Mouse (Mus musculus): Measurements from ENCODE around the gene Sstr5. TPM values are rescaled to one million over a fixed set of nuclear protein-coding genes. Genes with fewer than 3 reads are reported as not detected.

Gene Sstr5
- polyA plus RNA-seq, 1 experiment from 2014 or later: not detected

DNA sequence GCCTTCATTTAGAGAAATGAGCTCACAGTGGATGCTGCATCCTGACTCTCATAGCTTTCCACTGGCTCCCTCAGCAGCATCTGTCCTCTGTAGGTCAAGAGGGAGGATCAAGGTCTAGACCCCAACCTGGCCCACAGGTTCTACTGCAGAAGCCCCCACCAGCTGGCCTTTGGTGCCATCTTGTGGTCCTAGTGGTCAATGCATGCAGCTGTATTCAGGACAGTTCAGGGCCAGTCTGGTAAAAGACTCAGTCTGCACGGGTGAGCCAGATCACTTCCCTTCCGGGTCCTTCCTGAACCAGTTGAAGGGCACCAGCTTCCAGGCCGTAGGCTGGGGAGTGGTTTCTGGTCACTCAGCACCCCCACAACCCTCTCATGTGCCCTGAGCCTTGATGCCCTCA, 10.7 kb upstream of the Sstr5 start:
- ATAC-seq (ENCODE audit: insufficient read depth) (no peak), DNase-seq (peak; percentile 83)
- H3K27ac ChIP-seq (ENCODE audit: low read depth): no peak overlapping the region
- H3K4me1 ChIP-seq (ENCODE audit: insufficient read depth): no peaks in the 10 kb centered on the region
- no peak overlapping the region for H3K4me2 ChIP-seq
- no peaks in the 10 kb centered on the region for H3K27me3 ChIP-seq (ENCODE audit: insufficient read depth, low read length)
- H3K9ac ChIP-seq: no peak overlapping the region
- H3K4me3 ChIP-seq (ENCODE audit: low read depth, low read length): no peak overlapping the region
- no peaks in the 10 kb centered on the region for H3K9me3 ChIP-seq (ENCODE audit: low read depth, low read length)
- TF ChIP-seq CTCF (IDR thresholded peaks at IDR 0.05; ENCODE audit: low read depth): peak; percentile 96
- 14% methylated on average over 3 of the region's 3 CpGs for WGBS
- no peaks in the 10 kb centered on the region for H3K36me3 ChIP-seq (ENCODE audit: insufficient read depth)

DNA sequence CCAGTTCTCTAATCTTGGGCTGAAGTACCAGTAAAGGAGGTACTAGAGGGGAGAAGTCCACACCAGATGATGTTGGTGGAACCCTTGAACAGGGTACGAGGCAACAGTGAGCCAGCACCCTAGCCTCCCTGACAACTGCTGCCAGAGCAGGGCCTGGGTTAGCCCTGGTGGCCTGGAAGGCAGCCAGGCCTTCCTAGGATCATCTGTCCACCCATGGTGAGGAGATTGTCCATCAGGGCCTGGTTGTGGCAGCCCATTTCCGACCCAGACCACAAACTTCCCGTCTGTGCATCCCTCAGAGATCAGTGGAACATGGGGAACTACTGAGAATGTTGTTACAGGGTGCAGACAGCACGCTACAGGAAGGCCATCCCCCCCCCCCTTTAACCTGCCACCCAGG, 5.5 kb upstream of the Sstr5 start:
- no peak for TF ChIP-seq CTCF (IDR thresholded peaks at IDR 0.05; ENCODE audit: low read depth)
- no peaks in the 10 kb centered on the region for H3K9me3 ChIP-seq (ENCODE audit: low read depth, low read length)
- H3K9ac ChIP-seq: no peak overlapping the region
- WGBS: 64% methylated on average over 4 of the region's 4 CpGs
- DNase-seq (no peak), ATAC-seq (ENCODE audit: insufficient read depth) (no peak)
- H3K27me3 ChIP-seq (ENCODE audit: insufficient read depth, low read length): peaks cover under 1% of the 10 kb centered on the region; the same call in 1 of the 2 replicates
- H3K4me2 ChIP-seq: no peak overlapping the region
- H3K27ac ChIP-seq (ENCODE audit: low read depth): no peak overlapping the region
- H3K36me3 ChIP-seq (ENCODE audit: insufficient read depth): no peaks in the 10 kb centered on the region
- H3K4me1 ChIP-seq (ENCODE audit: insufficient read depth): no peaks in the 10 kb centered on the region
- no peak overlapping the region for H3K4me3 ChIP-seq (ENCODE audit: low read depth, low read length)

DNA sequence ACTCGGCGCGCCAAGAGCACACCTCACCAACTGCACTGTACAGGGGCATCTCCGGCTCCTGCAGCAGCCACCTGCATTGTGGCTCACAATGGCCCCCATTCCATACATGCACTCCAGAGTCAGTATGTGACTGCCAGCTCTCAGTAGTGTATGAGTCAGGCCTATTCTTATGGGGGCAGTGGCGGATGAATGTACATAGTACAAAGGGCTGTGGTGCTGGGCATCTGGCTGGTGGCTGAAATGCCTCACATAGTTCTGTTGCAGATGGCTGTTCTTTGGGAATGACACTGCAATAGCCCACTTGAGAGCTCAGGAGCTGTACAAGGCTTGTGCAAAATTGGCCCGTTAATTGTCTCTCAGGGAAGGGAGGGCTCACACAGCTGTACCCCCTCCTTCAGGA, 15.0 kb downstream of the Sstr5 start:
- Histone ChIP-seq H3K27ac (ENCODE audit: low read depth) (no peak overlapping the region), H3K9me3 (ENCODE audit: low read depth, low read length) (no peaks in the 10 kb centered on the region), H3K27me3 (ENCODE audit: insufficient read depth, low read length) (no peaks in the 10 kb centered on the region), H3K4me3 (ENCODE audit: low read depth, low read length) (no peak overlapping the region), H3K4me2 (no peak overlapping the region), H3K36me3 (ENCODE audit: insufficient read depth) (no peaks in the 10 kb centered on the region), H3K9ac (no peak overlapping the region), H3K4me1 (ENCODE audit: insufficient read depth) (no peaks in the 10 kb centered on the region)
- no peak for ATAC-seq (ENCODE audit: insufficient read depth)
- no peak for TF ChIP-seq CTCF (IDR thresholded peaks at IDR 0.05; ENCODE audit: low read depth)
- DNase-seq: no peak
- 85% methylated on average over 6 of the region's 6 CpGs for WGBS

DNA sequence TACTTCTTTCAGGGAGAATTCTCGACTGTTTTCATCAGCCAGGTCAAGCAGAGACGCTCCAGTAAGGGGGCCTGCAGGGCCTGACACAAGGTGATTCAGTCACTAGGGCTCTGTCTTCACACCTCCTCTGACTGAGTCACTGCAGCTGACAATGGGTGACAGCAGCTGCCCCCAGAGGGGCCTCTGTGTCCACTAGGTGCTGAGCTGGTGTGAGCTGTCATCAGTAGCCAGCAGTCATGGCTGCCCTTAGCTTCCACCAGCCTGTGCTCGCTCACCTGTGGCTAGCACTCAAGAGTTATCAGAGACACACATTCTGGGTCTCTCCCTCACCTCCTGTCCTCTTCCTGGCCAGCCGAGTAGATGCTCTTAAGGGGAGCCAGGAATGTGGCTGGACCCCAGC, 16.3 kb downstream of the Sstr5 start:
- Histone ChIP-seq H3K9me3 (ENCODE audit: low read depth, low read length) (no peaks in the 10 kb centered on the region), H3K27me3 (ENCODE audit: insufficient read depth, low read length) (no peaks in the 10 kb centered on the region), H3K36me3 (ENCODE audit: insufficient read depth) (no peaks in the 10 kb centered on the region), H3K9ac (no peak overlapping the region), H3K4me3 (ENCODE audit: low read depth, low read length) (no peak overlapping the region), H3K4me1 (ENCODE audit: insufficient read depth) (no peaks in the 10 kb centered on the region), H3K4me2 (no peak overlapping the region), H3K27ac (ENCODE audit: low read depth) (no peak overlapping the region)
- WGBS: 30% methylated on average over 4 of the region's 4 CpGs
- no peak for DNase-seq
- ATAC-seq (ENCODE audit: insufficient read depth): no peak
- TF ChIP-seq CTCF (IDR thresholded peaks at IDR 0.05; ENCODE audit: low read depth): no peak

DNA sequence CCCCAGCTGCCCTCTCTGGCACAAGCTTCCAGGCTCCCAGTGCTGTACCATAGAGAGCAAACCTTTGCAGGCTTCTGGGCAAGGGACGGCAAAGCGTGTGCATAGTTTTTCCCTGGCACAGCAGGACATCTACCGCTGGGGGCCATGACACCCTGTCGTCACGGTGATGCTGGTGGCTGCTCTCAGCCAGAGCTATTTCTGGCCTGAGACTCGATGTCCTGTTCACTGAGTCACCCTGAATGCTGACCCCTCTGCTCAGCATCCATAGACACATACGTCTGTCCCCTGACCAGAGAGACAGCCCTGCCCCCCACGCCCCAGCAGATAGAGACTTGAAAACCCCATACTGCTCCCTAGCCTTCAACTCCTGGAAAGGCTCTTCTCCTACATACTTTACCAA, 16.9 kb downstream of the Sstr5 start:
- no peaks in the 10 kb centered on the region for H3K27me3 ChIP-seq (ENCODE audit: insufficient read depth, low read length)
- 39% methylated on average over 8 of the region's 8 CpGs for WGBS
- no peaks in the 10 kb centered on the region for H3K9me3 ChIP-seq (ENCODE audit: low read depth, low read length)
- no peak overlapping the region for H3K9ac ChIP-seq
- H3K4me3 ChIP-seq (ENCODE audit: low read depth, low read length): no peak overlapping the region
- H3K36me3 ChIP-seq (ENCODE audit: insufficient read depth): no peaks in the 10 kb centered on the region
- DNase-seq (no peak), ATAC-seq (ENCODE audit: insufficient read depth) (no peak)
- no peak overlapping the region for H3K4me2 ChIP-seq
- TF ChIP-seq CTCF (IDR thresholded peaks at IDR 0.05; ENCODE audit: low read depth): no peak
- H3K4me1 ChIP-seq (ENCODE audit: insufficient read depth): no peaks in the 10 kb centered on the region
- H3K27ac ChIP-seq (ENCODE audit: low read depth): no peak overlapping the region

DNA sequence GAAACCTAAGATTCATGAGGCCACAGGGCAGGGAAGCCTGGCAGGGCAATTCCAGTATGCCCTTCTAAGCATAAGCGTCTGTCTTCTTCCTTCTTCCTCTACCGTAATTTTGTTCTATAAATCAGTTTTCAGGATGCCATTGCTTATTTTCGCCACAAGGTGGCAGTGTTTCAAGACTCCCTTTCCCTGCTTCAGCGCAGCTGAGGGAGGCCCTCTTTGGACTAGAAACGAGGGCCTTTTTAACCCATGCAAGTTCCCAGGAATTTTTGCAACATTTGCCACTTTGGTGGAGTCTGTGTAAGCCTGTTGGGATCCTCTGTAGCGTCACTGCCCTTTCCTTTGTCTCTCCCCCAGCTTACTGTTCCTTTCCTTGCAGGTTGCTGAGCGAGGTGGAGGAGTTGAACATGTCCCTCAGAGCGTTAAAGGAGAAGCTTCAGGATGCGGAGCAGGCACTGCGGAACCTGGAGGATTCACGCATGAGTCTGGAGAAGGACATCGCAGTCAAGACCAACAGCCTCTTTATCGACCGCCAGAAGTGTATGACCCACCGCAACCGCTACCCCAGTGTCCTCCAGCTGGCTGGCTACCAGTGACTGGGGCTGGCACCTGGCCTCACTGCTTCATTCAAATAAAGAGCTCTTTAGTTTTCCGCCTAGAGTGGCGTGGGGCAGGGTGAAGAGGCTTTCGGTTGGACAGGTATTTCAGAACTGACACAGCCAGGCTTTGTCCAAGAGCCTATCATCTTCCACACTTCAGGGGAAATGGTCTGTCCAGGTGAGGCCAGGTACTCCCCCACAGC, 20.9 kb downstream of the Sstr5 start:
- Histone ChIP-seq H3K4me2 (no peak overlapping the region), H3K9ac (no peak overlapping the region), H3K27me3 (ENCODE audit: insufficient read depth, low read length) (peaks cover 9% of the 10 kb centered on the region), H3K36me3 (ENCODE audit: insufficient read depth) (no peaks in the 10 kb centered on the region), H3K9me3 (ENCODE audit: low read depth, low read length) (no peaks in the 10 kb centered on the region), H3K27ac (ENCODE audit: low read depth) (no peak overlapping the region), H3K4me1 (ENCODE audit: insufficient read depth) (no peaks in the 10 kb centered on the region), H3K4me3 (ENCODE audit: low read depth, low read length) (no peak overlapping the region)
- TF ChIP-seq CTCF (IDR thresholded peaks at IDR 0.05; ENCODE audit: low read depth): peak; percentile 92
- 29% methylated on average over 19 of the region's 19 CpGs for WGBS
- peak; percentile 90 for DNase-seq
- peak; percentile 48; the same call in 1 of the 2 replicates for ATAC-seq (ENCODE audit: insufficient read depth)

DNA sequence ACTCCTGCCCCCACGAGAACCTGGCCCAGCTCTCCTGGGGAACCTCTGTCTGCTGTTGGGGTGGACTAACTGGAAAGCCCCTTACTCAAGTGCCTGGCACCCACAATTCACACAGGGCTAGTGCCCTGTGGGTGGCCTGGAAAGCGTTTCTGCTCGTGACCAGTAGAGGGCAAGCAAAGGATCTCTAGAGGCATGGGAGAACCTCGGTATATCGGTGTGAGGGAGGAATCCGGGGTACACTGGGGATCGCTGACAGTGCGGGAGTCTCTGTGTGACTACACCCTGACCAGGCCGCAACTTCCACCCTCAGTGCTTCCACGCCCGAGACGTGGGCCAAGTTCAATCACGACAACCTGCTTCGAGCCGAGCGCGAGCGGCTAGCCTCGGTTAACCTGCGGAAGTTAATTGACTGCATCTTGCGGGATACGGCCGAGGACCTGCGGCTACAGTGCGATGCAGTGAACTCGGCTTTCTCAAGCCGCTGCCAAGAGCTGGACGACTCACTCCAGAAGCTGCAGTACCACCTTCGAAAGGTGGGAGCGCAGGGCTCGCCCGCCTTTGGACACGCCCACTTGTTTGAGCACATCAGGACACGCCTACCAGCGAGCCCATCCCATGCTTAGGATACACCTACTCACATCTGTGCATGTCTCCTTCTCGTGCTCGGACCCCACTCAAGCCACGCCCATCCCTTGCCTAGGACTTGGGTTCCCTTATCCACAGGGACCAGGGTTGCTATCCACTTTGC, 22.6 kb downstream of the Sstr5 start:
- peak overlapping the region; percentile 38 for H3K9ac ChIP-seq
- peaks cover 9% of the 10 kb centered on the region for H3K27me3 ChIP-seq (ENCODE audit: insufficient read depth, low read length)
- H3K9me3 ChIP-seq (ENCODE audit: low read depth, low read length): no peaks in the 10 kb centered on the region
- peak overlapping the region; percentile 73 for H3K4me2 ChIP-seq
- H3K27ac ChIP-seq (ENCODE audit: low read depth): no peak overlapping the region
- no peaks in the 10 kb centered on the region for H3K36me3 ChIP-seq (ENCODE audit: insufficient read depth)
- peak; percentile 71 for TF ChIP-seq CTCF (IDR thresholded peaks at IDR 0.05; ENCODE audit: low read depth)
- ATAC-seq (ENCODE audit: insufficient read depth) (peak; percentile 68), DNase-seq (peak; percentile 83)
- 3% methylated on average over 38 of the region's 38 CpGs for WGBS
- H3K4me1 ChIP-seq (ENCODE audit: insufficient read depth): no peaks in the 10 kb centered on the region
- H3K4me3 ChIP-seq (ENCODE audit: low read depth, low read length): peak overlapping the region; percentile 37

Measured in lung, embryonic 14.5 days (tissue).